Mouse (Mus musculus): Measurements from ENCODE around the gene Fam168b.

The Fam168b gene

GRCm38 (mm10) chr1:34851562-34851961, 8.7 kb upstream of the Fam168b start:
- DNase-seq (ENCODE audit: low read depth, low spot score) = no peak

GRCm38 (mm10) chr1:34850343-34851136, 7.7 kb upstream of the Fam168b start:
- no peak for DNase-seq (ENCODE audit: low read depth, low spot score)

- DNase-seq (ENCODE audit: low read depth, low spot score) = peak; percentile 90
These were observed 7.0 kb upstream of the Fam168b start, which contains the start of gene Plekhb2 for GRCm38 (mm10) chr1:34849745-34850342. TSS of gene Plekhb2 (plus strand) at chr1:34849976.

GRCm38 (mm10) chr1:34847070-34847469, 4.2 kb upstream of the Fam168b start:
- no peak for DNase-seq (ENCODE audit: low read depth, low spot score)

- no peak for DNase-seq (ENCODE audit: low read depth, low spot score)
These were observed 440 bp downstream of the Fam168b start for GRCm38 (mm10) chr1:34842389-34842861.

GRCm38 (mm10) chr1:34841709-34842388, 1.0 kb downstream of the Fam168b start:
- no peak for DNase-seq (ENCODE audit: low read depth, low spot score)

GRCm38 (mm10) chr1:34839241-34839640, 3.6 kb downstream of the Fam168b start:
- DNase-seq (ENCODE audit: low read depth, low spot score) = no peak

GRCm38 (mm10) chr1:34837951-34838689, 4.7 kb downstream of the Fam168b start:
- DNase-seq (ENCODE audit: low read depth, low spot score) = no peak

GRCm38 (mm10) chr1:34834904-34835303, 8.0 kb downstream of the Fam168b start:
- no peak for DNase-seq (ENCODE audit: low read depth, low spot score)

- DNase-seq (ENCODE audit: low read depth, low spot score) = no peak
These were observed 11.5 kb downstream of the Fam168b start for GRCm38 (mm10) chr1:34831381-34831780.

- DNase-seq (ENCODE audit: low read depth, low spot score) = no peak
These were observed 11.9 kb downstream of the Fam168b start for GRCm38 (mm10) chr1:34830934-34831333.

- no peak for DNase-seq (ENCODE audit: low read depth, low spot score)
These were observed 14.2 kb downstream of the Fam168b start for GRCm38 (mm10) chr1:34828528-34829294.

- peak; percentile 73 for DNase-seq (ENCODE audit: low read depth, low spot score)
These were observed 15.0 kb downstream of the Fam168b start for GRCm38 (mm10) chr1:34827900-34828299.

- DNase-seq (ENCODE audit: low read depth, low spot score) = no peak
These were observed 17.0 kb downstream of the Fam168b start for GRCm38 (mm10) chr1:34825909-34826308.

- no peak for DNase-seq (ENCODE audit: low read depth, low spot score)
These were observed 18.7 kb downstream of the Fam168b start for GRCm38 (mm10) chr1:34824208-34824607.

GRCm38 (mm10) chr1:34823353-34823752, 19.5 kb downstream of the Fam168b start:
- DNase-seq (ENCODE audit: low read depth, low spot score) = no peak

GRCm38 (mm10) chr1:34822746-34823145, 20.1 kb downstream of the Fam168b start:
- no peak for DNase-seq (ENCODE audit: low read depth, low spot score)

GRCm38 (mm10) chr1:34822003-34822402, 20.9 kb downstream of the Fam168b start:
- DNase-seq (ENCODE audit: low read depth, low spot score) = no peak

- no peak for DNase-seq (ENCODE audit: low read depth, low spot score)
These were observed 21.5 kb downstream of the Fam168b start for GRCm38 (mm10) chr1:34821411-34821810.

- DNase-seq (ENCODE audit: low read depth, low spot score) = no peak
These were observed 23.5 kb downstream of the Fam168b start for GRCm38 (mm10) chr1:34819225-34819910.
